Mouse (Mus musculus) lung, embryonic 16.5 days (tissue): ENCODE results near the gene Xbp1. TPM values are rescaled to one million over a fixed set of nuclear protein-coding genes. Genes with fewer than 3 reads are reported as not detected.
"Not testable (repeated sequence)": the region's sequence is repeated elsewhere in the genome, so short reads cannot be mapped to it uniquely, and the experiment has no call there.

Experiments used
- ATAC-seq: fragments of 200-750 bp; cut with Nextera tagmentation; 2 replicates; pipeline ENCODE4 v1.8.0; 2017; ENCODE audit warnings: low read depth, mild to moderate bottlenecking, moderate library complexity
- H3K27ac ChIP-seq: fragments of 300-500 bp; sonication (generic); 2 replicates; pipeline ENCODE4 v1.5.1; 2014; ENCODE audit warnings: mild to moderate bottlenecking, control low read depth, low read length
- H3K27me3 ChIP-seq: fragments of 300-500 bp; sonication (generic); 2 replicates; pipeline ENCODE4 v1.6.1; 2014; ENCODE audit warnings: low read depth, low read length, mixed read lengths; ENCODE audit not compliant: control insufficient read depth, insufficient read depth
- H3K36me3 ChIP-seq: fragments of 300-500 bp; sonication (generic); 2 replicates; pipeline ENCODE4 v1.6.1; 2014; ENCODE audit warnings: low read length; ENCODE audit not compliant: control insufficient read depth, insufficient read depth
- H3K4me1 ChIP-seq: fragments of 300-500 bp; sonication (generic); replicated peaks from 2 replicates; pipeline ENCODE4 v1.6.1; 2014; ENCODE audit warnings: low read length, mixed read lengths; ENCODE audit not compliant: control insufficient read depth, insufficient read depth
- H3K4me2 ChIP-seq: fragments of 300-500 bp; sonication (generic); 2 replicates; pipeline ENCODE4 v1.6.1; 2014; ENCODE audit warnings: low read depth, low read length, control low read depth
- H3K4me3 ChIP-seq: fragments of 300-500 bp; sonication (generic); 2 replicates; pipeline ENCODE4 v1.5.1; 2014; ENCODE audit warnings: mild to moderate bottlenecking, low read length, control low read depth
- H3K9ac ChIP-seq: fragments of 300-500 bp; sonication (generic); 2 replicates; pipeline ENCODE4 v1.6.1; 2014; ENCODE audit warnings: low read length, control low read depth
- H3K9me3 ChIP-seq: fragments of 300-500 bp; sonication (generic); 2 replicates; pipeline ENCODE4 v1.6.1; 2016; ENCODE audit warnings: low read length; ENCODE audit not compliant: control insufficient read depth
- WGBS: fragments of 180-500 bp; shearing (Covaris S2); extraction: QIAGEN DNeasy Blood & Tissue Kit; methylation state at CpG from one replicate; pipeline ENCODE4 v1.1.7; 2014; 5-methylcytosine and 5-hydroxymethylcytosine counted together
- polyA plus RNA-seq: library from polyadenylated mRNA; unstranded; fragments of >200 nt; fragmentation: Nextera tagmentation; extraction: Ambion mirVana; gene quantifications from 2 replicates; pipeline ENCODE4 v1.2.1, GENCODE M21; 2015

Gene Xbp1
- polyA plus RNA-seq, 1 experiment from 2014 or later: 201 TPM

GRCm38 (mm10) chr11:5533108-5533507 lies 12.6 kb downstream of the Xbp1 start:
- 0 out of 2 replicates have a peak, but pooled peaks have one; percentile 23 for ATAC-seq
- no peak overlapping the region for H3K9ac ChIP-seq
- 70% methylated on average over 5 of the region's 5 CpGs for WGBS
- peaks cover 43% of the 10 kb centered on the region for H3K36me3 ChIP-seq
- no peak overlapping the region for H3K4me3 ChIP-seq
- no peak overlapping the region for H3K4me2 ChIP-seq
- H3K9me3 ChIP-seq: no peaks in the 10 kb centered on the region
- H3K27me3 ChIP-seq: no peaks in the 10 kb centered on the region
- H3K27ac ChIP-seq: no peak overlapping the region
- no peaks in the 10 kb centered on the region for H3K4me1 ChIP-seq

GRCm38 (mm10) chr11:5537454-5537853 lies 17.0 kb downstream of the Xbp1 start:
- not testable (repeated sequence) for ATAC-seq, H3K4me1 ChIP-seq, H3K9me3 ChIP-seq, H3K4me2 ChIP-seq, H3K27me3 ChIP-seq, H3K27ac ChIP-seq, H3K9ac ChIP-seq, H3K4me3 ChIP-seq
- H3K36me3 ChIP-seq: peaks cover 27% of the 10 kb centered on the region
- 82% methylated on average over 4 of the region's 4 CpGs for WGBS

- Histone ChIP-seq H3K27ac (no peak overlapping the region), H3K9ac (peak overlapping the region; percentile 98; the same call in 1 of the 2 replicates), H3K9me3 (no peaks in the 10 kb centered on the region), H3K4me2 (peak overlapping the region; percentile 63), H3K27me3 (no peaks in the 10 kb centered on the region), H3K4me1 (peaks cover 9% of the 10 kb centered on the region), H3K36me3 (peaks cover 5% of the 10 kb centered on the region; the same call in 1 of the 2 replicates), H3K4me3 (peak overlapping the region; percentile 93)
- 45% methylated on average over 4 of the region's 4 CpGs for WGBS
- no peak for ATAC-seq
Observed at GRCm38 (mm10) chr11:5540331-5540730, 19.9 kb downstream of the Xbp1 start.

- no peak for ATAC-seq
- WGBS: under 1% methylated on average over 28 of the region's 28 CpGs
- Histone ChIP-seq H3K9ac (peak overlapping the region; percentile 98), H3K27ac (peak overlapping the region; percentile 85), H3K27me3 (no peaks in the 10 kb centered on the region), H3K4me3 (peak overlapping the region; percentile 93), H3K36me3 (peaks cover 5% of the 10 kb centered on the region; the same call in 1 of the 2 replicates), H3K4me2 (peak overlapping the region; percentile 63), H3K9me3 (no peaks in the 10 kb centered on the region), H3K4me1 (peaks cover 9% of the 10 kb centered on the region)
Observed at GRCm38 (mm10) chr11:5541230-5541798, 20.9 kb downstream of the Xbp1 start.

GRCm38 (mm10) chr11:5541799-5542481 lies 21.5 kb downstream of the Xbp1 start, which contains the start of gene Ccdc117:
TSS of gene Ccdc117 (minus strand) at chr11:5542187.
- Histone ChIP-seq H3K4me3 (peak within 1 kb of the TSS; percentile 93), H3K27ac (peak within 1 kb of the TSS; percentile 85), H3K9ac (peak within 1 kb of the TSS; percentile 98), H3K36me3 (peaks cover 5% of the 10 kb centered on the region; the same call in 1 of the 2 replicates), H3K4me2 (peak within 1 kb of the TSS; percentile 63), H3K4me1 (peaks cover 9% of the 10 kb centered on the region), H3K27me3 (no peaks in the 10 kb centered on the region), H3K9me3 (no peaks in the 10 kb centered on the region)
- WGBS: 0% methylated on average over 60 of the region's 65 CpGs
- peak; percentile 99 for ATAC-seq

- Histone ChIP-seq H3K9me3 (no peaks in the 10 kb centered on the region), H3K36me3 (peaks cover 5% of the 10 kb centered on the region; the same call in 1 of the 2 replicates), H3K27me3 (no peaks in the 10 kb centered on the region), H3K9ac (peak overlapping the region; percentile 98), H3K4me3 (peak overlapping the region; percentile 93), H3K4me2 (peak overlapping the region; percentile 63), H3K27ac (no peak overlapping the region; the same call in 1 of the 2 replicates), H3K4me1 (peaks cover 9% of the 10 kb centered on the region)
- ATAC-seq: peak; percentile 18; the same call in 1 of the 2 replicates
- 35% methylated on average over 5 of the region's 5 CpGs for whole genome bisulfite sequencing
Observed at GRCm38 (mm10) chr11:5542482-5543185, 22.2 kb downstream of the Xbp1 start.

GRCm38 (mm10) chr11:5543281-5543680 lies 22.8 kb downstream of the Xbp1 start:
- Histone ChIP-seq H3K36me3 (0 out of 2 replicates have a peak, but pooled peaks cover 3% of the 10 kb centered on the region), H3K4me3 (no peak overlapping the region), H3K27me3 (no peaks in the 10 kb centered on the region), H3K4me1 (peaks cover 9% of the 10 kb centered on the region), H3K4me2 (no peak overlapping the region), H3K27ac (no peak overlapping the region), H3K9ac (no peak overlapping the region), H3K9me3 (no peaks in the 10 kb centered on the region)
- ATAC-seq: no peak
- 61% methylated on average over 1 of the region's 1 CpGs for WGBS

- WGBS: 61% methylated on average over 1 of the region's 1 CpGs
- not testable (repeated sequence) for H3K9me3 ChIP-seq, ATAC-seq, H3K36me3 ChIP-seq, H3K27me3 ChIP-seq, H3K4me1 ChIP-seq, H3K9ac ChIP-seq, H3K27ac ChIP-seq, H3K4me3 ChIP-seq, H3K4me2 ChIP-seq
Observed at GRCm38 (mm10) chr11:5544709-5545108, 24.2 kb downstream of the Xbp1 start.

- 66% methylated on average over 4 of the region's 4 CpGs for WGBS
- no peaks in the 10 kb centered on the region for H3K27me3 ChIP-seq
- H3K4me2 ChIP-seq: no peak overlapping the region
- no peak for ATAC-seq
- no peak overlapping the region for H3K9ac ChIP-seq
- H3K36me3 ChIP-seq: no peaks in the 10 kb centered on the region
- no peak overlapping the region for H3K4me3 ChIP-seq
- H3K4me1 ChIP-seq: peaks cover 5% of the 10 kb centered on the region
- no peak overlapping the region for H3K27ac ChIP-seq
- no peaks in the 10 kb centered on the region for H3K9me3 ChIP-seq
Observed at GRCm38 (mm10) chr11:5545457-5545856, 25.0 kb downstream of the Xbp1 start.
